Mouse (Mus musculus): ENCODE measurements around the gene Naip6.
"Not testable (repeated sequence)": the region's sequence is repeated elsewhere in the genome, so short reads cannot be mapped to it uniquely, and the experiment has no call there.

Naip6 gene

DNA sequence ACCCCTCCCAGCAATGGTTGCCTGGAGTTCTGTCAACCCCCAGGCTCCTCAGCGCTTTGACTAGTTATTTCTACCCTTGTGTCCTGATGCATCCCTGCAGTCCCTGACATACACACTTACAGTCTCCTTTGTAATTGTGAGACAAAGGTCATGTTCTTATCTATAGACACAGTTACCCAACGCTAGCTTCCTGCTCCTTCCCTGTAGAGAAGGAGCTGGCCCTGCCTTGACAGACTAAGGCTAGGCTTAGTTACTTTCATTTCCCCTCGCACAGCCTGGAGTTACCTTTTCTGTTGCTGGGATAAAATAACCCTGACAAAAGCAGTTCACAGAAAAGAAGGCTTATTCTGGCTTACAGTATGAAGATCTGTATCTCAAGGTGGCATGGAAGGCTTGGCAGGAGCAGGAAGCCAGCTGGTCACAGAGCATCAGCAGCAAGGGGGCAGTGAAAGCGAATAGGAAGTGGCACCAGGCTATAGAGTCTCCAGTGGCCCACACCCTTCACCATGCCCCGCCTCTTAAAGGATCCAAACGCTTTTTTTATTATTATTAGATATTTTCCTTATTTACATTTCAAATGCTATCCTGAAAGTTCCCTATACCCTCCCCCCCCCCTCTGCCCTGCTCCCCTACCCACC is at the start of gene Naip6:
Naip6 (minus strand) TSS at position 419 of the 638 bp plus-strand sequence.
- DNase-seq (ENCODE audit: low read depth) = not testable (repeated sequence)

DNA sequence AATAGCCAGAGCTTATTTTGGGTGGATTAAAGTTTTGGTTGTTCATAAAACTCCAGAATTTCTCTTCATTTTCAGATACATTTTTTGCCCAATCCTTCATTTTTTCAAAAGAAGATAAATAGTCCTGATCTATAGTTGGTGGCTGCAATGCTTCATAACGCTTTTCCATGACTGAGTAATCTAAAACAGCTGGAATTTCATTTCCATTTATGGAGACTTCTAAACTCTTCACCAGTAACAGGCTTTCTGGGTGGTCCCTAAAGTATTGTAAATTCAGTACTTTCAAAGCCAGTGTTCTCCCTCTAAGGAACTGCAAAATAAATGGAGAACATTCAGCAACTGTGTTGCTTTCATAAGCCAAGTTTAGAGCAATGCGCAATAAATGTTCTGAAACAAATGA is 34.8 kb upstream of the Naip6 start:
- DNase-seq (ENCODE audit: low read depth) = not testable (repeated sequence)

DNA sequence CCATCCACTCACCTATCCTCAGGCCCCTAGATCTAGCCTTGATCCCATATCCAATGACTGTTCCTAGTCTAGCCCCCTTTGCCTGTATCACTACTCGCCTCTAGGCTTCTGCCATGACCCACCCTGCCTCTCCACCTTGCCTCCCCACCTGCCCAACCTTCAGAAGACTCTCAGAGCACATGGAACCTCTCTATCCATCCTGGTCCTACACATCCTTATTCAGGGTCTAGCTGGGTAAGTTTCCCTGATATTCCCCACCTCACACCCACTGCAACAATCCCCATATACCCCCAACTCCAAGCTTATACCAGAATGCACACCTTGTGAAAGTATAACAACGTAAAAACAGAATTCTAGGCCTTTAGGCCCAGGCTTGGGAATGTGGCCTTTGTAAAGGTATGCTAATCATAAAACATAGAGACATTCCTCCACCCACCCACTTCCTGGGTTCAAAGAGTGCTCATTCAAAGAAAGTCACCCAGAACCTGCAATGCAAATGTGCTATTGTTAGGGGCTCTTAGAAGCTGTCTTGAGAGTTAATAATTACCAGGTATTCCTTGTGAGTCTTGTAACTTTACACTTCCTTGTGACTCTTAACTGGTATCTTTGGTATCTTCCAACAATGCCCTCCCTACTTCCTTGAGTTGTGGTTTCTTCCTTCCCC is 32.2 kb upstream of the Naip6 start:
- DNase-seq (ENCODE audit: low read depth) = not testable (repeated sequence)

DNA sequence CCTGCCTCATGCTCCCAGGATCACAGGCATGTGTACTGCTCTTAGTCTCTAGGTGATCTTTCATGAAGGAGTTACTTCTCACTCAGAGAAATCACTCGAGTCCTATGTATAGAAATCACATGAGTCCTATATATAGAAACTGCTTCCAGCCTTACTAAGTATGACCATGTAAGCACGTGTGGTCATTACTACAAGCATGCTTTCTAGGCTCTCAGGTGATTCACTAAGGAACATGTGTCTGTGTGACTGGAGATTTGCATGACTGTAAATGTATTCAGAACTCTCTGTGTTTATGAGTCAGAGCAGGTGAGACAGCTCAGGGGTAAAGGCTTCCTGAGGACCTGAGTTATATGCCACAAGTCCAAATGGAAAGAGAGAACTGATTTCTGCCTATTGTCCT is 24.3 kb upstream of the Naip6 start:
- no peak for DNase-seq (ENCODE audit: low read depth)

DNA sequence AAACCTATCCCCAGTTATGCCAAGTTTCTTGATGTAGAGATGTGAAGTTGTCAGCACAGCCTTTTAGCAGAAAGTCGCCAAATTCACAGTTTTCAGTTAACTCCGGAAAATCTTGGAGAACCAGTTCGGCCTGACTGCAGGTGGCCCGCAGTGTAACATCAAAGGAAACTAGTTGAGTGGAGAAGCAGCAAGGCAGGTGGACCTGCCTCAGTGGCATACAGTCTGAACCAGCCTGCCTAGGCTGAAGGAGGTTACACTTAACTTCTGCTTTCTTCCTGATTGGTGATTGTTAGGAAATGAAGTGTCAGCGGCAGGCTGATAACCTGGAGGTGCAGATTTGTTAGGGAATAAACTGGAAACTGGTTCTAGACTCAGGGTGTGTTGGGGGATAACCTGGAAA is 14.3 kb upstream of the Naip6 start:
- not testable (repeated sequence) for DNase-seq (ENCODE audit: low read depth)

DNA sequence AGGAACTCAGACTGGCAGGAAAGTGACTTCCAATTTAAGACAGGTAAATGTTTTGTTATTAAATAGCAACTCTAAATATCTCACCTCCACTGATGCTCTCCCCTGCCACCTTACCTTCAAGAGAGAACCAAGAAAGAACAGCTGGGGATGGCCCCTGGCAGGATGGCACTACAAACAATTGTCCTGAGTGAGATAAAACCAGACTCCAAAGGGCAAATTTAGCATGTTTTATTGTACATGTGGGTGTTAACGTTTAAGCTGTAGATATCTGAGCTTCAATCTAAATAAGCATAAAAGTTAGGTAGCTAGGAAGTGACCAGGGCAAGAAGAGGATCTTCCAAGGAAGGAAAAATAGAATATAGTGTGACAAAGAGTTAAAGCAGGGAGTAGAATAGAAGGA is 11.4 kb upstream of the Naip6 start:
- not testable (repeated sequence) for DNase-seq (ENCODE audit: low read depth)

DNA sequence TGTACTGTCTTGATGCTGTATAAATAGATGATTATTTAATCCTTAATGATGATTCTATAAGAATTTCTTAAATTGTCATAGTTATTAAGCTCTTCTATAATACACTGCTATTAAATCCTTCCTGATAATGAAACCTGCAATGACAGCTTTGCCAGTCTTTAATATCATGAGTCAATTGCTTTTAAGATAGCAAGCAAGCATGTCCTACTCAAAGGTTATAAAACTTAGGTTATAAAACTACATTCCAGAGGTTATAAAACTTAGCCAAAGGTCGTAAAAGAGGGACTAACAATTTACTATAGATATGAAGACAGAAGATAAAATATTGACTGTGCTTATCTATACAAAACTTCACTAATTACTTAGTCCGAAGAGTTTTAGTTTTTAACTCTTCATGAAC is 10.6 kb upstream of the Naip6 start:
- not testable (repeated sequence) for DNase-seq (ENCODE audit: low read depth)

DNA sequence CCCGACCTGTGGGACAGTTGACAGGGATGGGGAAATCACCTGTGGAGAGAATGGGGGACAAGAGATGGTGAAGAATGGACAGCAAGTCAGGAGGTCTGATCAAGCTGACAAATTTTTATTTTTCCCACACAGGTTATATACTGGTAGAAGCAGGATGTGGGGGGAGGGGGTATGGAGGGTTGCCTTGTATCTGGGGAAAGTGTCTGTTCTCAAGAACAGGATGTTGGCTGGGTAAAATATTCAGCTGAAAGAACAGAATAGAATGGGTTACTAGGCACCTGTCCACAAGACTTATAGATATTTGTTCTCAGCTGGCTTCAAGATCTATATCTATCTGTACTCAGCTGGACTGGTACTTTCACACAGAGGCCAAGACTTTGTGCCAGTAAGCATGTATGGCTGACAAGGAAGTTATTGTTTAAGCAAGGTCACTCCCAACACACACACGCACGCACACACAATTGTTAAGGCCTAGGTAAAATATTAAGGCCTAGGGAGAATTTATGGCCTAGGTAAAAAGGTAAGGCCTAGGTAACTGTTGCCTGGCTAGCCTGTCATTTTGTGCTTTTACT is 4.9 kb upstream of the Naip6 start:
- DNase-seq (ENCODE audit: low read depth) = not testable (repeated sequence)

DNA sequence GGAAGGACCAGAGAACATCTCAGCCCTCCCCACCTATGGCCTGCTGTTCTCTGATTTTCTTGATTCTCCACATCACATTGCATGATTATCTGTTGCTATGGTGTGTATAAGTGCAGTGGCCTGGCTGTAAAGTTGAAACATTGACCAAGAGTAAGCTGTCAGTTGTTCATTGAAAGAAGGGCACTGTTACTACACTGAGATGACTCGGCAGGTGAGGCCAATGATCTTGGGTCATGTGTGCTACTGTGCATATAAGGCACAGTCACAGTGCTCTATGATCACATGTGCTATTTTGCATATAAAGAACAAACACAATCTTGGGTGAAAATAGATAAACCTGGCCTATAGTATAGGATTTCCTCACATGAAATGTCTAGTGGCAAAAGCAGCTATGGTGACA is 32.9 kb downstream of the Naip6 start:
- no peak for DNase-seq (ENCODE audit: low read depth)

DNA sequence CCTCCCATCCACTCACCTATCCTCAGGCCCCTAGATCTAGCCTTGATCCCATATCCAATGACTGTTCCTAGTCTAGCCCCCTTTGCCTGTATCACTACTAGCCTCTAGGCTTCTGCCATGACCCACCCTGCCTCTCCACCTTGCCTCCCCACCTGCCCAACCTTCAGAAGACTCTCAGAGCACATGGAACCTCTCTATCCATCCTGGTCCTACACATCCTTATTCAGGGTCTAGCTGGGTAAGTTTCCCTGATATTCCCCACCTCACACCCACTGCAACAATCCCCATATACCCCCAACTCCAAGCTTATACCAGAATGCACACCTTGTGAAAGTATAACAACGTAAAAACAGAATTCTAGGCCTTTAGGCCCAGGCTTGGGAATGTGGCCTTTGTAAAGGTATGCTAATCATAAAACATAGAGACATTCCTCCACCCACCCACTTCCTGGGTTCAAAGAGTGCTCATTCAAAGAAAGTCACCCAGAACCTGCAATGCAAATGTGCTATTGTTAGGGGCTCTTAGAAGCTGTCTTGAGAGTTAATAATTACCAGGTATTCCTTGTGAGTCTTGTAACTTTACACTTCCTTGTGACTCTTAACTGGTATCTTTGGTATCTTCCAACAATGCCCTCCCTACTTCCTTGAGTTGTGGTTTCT is 45.9 kb downstream of the Naip6 start:
- not testable (repeated sequence) for DNase-seq (ENCODE audit: low read depth)

DNA sequence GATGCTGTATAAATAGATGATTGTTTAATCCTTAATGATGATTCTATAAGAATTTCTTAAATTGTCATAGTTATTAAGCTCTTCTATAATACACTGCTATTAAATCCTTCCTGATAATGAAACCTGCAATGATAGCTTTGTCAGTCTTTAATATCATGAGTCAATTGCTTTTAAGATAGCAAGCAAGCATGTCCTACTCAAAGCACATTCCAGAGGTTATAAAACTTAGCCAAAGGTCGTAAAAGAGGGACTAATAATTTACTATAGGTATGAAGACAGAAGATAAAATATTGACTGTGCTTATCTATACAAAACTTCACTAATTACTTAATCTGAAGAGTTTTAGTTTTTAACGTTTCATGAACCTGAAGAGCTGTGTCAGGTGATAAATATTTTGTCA is 60.5 kb downstream of the Naip6 start:
- not testable (repeated sequence) for DNase-seq (ENCODE audit: low read depth)

DNA sequence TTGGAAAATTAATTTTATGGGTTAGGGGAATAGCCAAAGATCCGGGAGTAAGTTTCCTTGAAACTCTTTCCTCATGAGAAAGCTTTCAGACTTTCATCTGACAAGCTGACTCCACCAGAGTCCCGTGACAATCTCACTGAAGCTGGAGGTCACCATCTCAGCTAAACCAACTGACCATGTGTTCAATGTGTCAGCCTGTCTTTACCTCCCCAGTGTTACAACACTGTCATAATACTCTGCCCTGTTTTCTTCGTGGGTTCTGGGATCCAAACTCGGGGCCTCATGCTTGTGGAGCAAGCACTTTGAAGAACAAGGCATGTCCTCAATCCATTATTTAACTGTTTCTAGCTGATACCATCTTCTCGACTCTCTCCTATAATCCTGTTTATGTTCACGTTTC is 61.5 kb downstream of the Naip6 start:
- not testable (repeated sequence) for DNase-seq (ENCODE audit: low read depth)

DNA sequence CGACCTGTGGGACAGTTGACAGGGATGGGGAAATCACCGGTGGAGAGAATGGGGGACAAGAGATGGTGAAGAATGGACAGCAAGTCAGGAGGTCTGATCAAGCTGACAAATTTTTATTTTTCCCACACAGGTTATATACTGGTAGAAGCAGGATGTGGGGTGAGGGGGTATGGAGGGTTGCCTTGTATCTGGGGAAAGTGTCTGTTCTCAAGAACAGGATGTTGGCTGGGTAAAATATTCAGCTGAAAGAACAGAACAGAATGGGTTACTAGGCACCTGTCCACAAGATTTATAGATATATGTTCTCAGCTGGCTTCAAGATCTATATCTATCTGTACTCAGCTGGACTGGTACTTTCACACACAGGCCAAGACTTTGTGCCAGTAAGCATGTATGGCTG is 65.6 kb downstream of the Naip6 start:
- not testable (repeated sequence) for DNase-seq (ENCODE audit: low read depth)

DNA sequence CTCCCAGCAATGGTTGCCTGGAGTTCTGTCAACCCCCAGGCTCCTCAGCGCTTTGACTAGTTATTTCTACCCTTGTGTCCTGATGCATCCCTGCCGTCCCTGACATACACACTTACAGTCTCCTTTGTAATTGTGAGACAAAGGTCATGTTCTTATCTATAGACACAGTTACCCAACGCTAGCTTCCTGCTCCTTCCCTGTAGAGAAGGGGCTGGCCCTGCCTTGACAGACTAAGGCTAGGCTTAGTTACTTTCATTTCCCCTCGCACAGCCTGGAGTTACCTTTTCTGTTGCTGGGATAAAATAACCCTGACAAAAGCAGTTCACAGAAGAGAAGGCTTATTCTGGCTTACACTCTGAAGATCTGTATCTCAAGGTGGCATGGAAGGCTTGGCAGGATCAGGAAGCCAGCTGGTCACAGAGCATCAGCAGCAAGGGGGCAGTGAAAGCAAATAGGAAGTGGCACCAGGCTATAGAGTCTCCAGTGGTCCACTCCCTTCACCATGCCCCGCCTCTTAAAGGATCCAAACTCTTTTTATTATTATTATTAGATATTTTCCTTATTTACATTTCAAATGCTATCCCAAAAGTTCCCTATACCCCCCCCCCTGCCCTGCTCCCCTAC is 70.5 kb downstream of the Naip6 start:
- DNase-seq (ENCODE audit: low read depth) = peak; percentile 33

DNA sequence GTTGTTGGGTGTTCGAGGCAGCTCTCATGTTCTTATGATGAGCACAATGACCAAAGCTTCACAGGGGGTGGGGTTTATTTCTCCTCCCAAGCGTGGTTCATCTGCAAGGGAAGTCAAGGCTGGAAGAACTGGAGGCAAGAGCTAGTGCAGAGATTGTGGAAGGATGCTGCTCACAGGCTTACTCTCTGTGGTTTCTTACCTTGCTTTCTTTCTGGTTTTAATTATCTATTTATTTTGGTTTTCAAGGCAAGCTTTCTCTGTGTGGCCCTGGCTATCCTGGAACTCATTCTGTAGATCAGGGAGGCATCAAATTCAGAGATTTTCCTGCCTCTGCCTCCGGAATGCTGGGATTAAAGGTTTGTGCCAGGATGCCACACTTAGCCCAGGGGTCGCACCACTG is 71.3 kb downstream of the Naip6 start, which contains the start of gene Naip5:
Naip5 (minus strand) TSS at position 101 of the 400 bp plus-strand sequence.
- DNase-seq (ENCODE audit: low read depth) = not testable (repeated sequence)

DNA sequence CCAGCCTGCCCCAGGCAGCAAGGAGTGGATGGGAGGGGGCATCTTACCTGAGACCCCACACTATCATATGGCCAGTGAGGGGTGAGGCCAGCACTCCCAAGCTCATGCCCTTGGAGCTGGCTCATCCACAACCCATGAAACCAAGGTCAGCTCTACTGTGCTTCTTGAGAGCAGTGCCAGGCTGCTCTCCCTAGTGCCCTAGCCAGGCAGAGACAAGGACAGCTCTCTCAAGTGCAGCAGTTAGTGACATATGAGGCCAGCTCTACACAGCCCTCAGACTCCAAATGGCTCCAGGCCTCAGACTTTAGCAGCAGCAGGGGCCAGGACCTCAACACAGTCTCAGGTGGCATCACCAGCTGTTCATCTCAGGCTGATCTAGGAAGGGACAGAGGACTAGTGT is 73.8 kb downstream of the Naip6 start:
- no peak for DNase-seq (ENCODE audit: low read depth)

Data from NIH3T3 (cell line).